Mouse (Mus musculus): ENCODE measurements at regions not wholly inside any gene's neighbourhood (a gene's known extent, or its start where the extent isn't known, plus 50 kb on each side); places are given as distances from the start of the nearest gene placed in this dataset.
"Not testable (repeated sequence)": the region's sequence is repeated elsewhere in the genome, so short reads cannot be mapped to it uniquely, and the experiment has no call there.

DNA sequence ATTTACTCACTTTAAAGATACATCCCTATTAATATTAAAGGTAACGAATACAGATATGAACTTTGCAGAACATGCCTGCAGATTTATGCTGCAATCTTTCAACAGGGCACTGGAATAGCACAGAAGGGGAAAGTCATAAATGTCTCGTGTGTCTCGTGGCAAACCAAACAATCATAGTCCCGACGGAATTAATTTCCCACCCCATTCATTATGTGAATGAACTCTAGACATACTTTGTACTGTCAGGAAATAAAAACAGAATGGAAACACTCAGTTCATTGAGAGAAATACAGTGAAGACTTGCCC, 288.1 kb upstream of the Zic4 start:
- WGBS, result 19% methylated on average over 5 of the region's 5 CpGs

DNA sequence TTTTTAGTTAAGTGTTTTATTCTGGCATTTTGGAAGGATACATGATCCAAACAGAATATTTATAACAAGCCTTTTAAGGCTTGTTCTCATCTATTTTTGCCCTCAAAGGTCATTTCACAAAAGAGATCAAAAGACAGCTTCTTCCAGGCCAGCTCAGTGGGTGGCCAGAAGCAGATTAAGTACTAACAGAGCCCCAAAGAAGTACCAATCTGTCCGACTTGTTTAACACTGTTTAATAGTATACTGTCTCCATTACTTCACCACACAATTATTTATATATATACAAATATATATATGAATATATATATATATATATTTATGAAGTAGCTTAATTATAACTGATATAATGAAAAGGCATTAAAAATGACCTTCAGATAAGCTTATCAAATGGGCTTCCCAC, 284.7 kb upstream of the Zic4 start:
- Histone ChIP-seq H3K36me3 (no peaks in the 10 kb centered on the region), H3K4me3 (no peak overlapping the region), H3K9ac (no peak overlapping the region), H3K9me3 (no peaks in the 10 kb centered on the region), H3K27ac (replicated peaks) (no peak overlapping the region), H3K27me3 (no peaks in the 10 kb centered on the region), H3K4me2 (no peak overlapping the region), H3K4me1 (replicated peaks) (peaks cover 5% of the 10 kb centered on the region)
- no peak for ATAC-seq (ENCODE audit: low read depth)
- 31% methylated on average over 1 of the region's 1 CpGs for WGBS

More for the DNA sequence above, 288.1 kb upstream of the Zic4 start:
- H3K4me3 ChIP-seq, result no peak overlapping the region
- H3K9me3 ChIP-seq, result no peaks in the 10 kb centered on the region
- ATAC-seq (ENCODE audit: low read depth), result peak; percentile 82
- H3K4me2 ChIP-seq, result no peak overlapping the region
- no peak overlapping the region for H3K9ac ChIP-seq
- H3K36me3 ChIP-seq, result no peaks in the 10 kb centered on the region
- peak overlapping the region; percentile 35; the same call in 1 of the 2 replicates for H3K27ac ChIP-seq (replicated peaks)
- peaks cover 5% of the 10 kb centered on the region for H3K4me1 ChIP-seq (replicated peaks)
- H3K27me3 ChIP-seq, result no peaks in the 10 kb centered on the region

DNA sequence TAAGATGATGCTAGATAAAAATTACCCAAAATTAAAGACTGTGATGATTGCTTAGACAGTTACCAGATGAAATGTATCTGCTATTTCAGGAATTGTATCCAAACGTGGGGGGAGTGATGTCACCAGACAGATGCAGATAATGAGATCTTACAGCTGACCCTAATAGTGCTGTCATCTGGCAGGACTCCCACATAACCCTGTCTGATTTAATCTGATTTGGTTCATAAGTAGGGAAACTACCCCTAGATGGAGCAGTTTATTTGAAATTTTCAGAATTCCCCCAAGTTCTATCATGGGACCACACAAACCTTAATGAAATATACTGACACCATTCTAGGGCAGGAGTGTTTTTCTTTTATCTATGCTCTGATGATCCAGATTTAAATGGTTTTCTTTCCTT, 278.4 kb upstream of the Zic4 start:
- Histone ChIP-seq H3K9ac (no peak overlapping the region), H3K4me1 (replicated peaks) (no peaks in the 10 kb centered on the region), H3K27me3 (no peaks in the 10 kb centered on the region), H3K9me3 (no peaks in the 10 kb centered on the region), H3K4me3 (no peak overlapping the region), H3K4me2 (no peak overlapping the region), H3K27ac (replicated peaks) (no peak overlapping the region), H3K36me3 (no peaks in the 10 kb centered on the region)
- no peak for ATAC-seq (ENCODE audit: low read depth)
- 47% methylated on average over 1 of the region's 1 CpGs for WGBS

- H3K27ac ChIP-seq (replicated peaks), result no peak overlapping the region
- 84% methylated on average over 3 of the region's 3 CpGs for WGBS
- H3K36me3 ChIP-seq, result no peaks in the 10 kb centered on the region
- H3K4me1 ChIP-seq (replicated peaks), result no peaks in the 10 kb centered on the region
- no peaks in the 10 kb centered on the region for H3K9me3 ChIP-seq
- no peak overlapping the region for H3K9ac ChIP-seq
- H3K27me3 ChIP-seq, result no peaks in the 10 kb centered on the region
- ATAC-seq (ENCODE audit: low read depth), result no peak
- no peak overlapping the region for H3K4me2 ChIP-seq
- no peak overlapping the region for H3K4me3 ChIP-seq
Measured at GRCm38 (mm10) chr9:91085923-91086322, 276.3 kb upstream of the Zic4 start.

GRCm38 (mm10) chr9:91089348-91089747, 272.9 kb upstream of the Zic4 start:
- Histone ChIP-seq H3K27ac (replicated peaks) (no peak overlapping the region), H3K4me2 (no peak overlapping the region), H3K4me3 (no peak overlapping the region), H3K9me3 (no peaks in the 10 kb centered on the region), H3K4me1 (replicated peaks) (no peaks in the 10 kb centered on the region), H3K36me3 (no peaks in the 10 kb centered on the region), H3K9ac (no peak overlapping the region), H3K27me3 (no peaks in the 10 kb centered on the region)
- ATAC-seq (ENCODE audit: low read depth), result no peak; the same call in 1 of the 2 replicates
- WGBS, result 44% methylated on average over 2 of the region's 2 CpGs

DNA sequence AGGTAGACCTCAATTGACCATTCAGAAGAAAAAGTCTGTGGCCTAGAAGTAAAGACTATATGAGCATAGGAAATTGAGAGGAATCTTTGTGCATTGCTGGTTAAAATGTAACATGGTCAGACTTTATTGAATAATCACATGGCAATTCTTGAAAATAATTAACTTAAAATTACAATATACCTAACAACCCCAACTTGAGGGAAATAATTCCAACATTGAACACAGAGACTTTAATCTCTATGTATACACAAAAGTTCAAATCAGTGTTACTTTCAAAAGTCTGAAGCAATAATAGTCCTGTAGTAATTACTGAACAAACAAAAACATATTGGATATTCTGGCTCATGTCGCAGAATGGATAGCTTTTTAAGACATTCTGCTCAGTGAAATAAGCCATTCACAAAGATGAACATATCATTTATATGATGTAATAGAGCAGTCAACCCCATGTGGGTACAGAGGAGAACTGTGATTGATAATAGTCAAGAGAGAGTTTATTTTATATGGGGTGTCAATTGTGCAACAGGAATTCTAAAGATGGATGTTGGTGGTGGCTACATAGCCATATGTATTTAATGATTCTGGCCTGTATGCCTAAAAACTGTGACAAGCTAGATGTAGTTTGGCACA, 270.7 kb upstream of the Zic4 start:
- Histone ChIP-seq H3K4me1 (replicated peaks) (no peaks in the 10 kb centered on the region), H3K36me3 (no peaks in the 10 kb centered on the region), H3K4me2 (no peak overlapping the region), H3K27me3 (no peaks in the 10 kb centered on the region), H3K27ac (replicated peaks) (no peak overlapping the region), H3K4me3 (no peak overlapping the region), H3K9ac (no peak overlapping the region), H3K9me3 (no peaks in the 10 kb centered on the region)
- no peak for ATAC-seq (ENCODE audit: low read depth)
- WGBS, result 91% methylated on average over 1 of the region's 1 CpGs

DNA sequence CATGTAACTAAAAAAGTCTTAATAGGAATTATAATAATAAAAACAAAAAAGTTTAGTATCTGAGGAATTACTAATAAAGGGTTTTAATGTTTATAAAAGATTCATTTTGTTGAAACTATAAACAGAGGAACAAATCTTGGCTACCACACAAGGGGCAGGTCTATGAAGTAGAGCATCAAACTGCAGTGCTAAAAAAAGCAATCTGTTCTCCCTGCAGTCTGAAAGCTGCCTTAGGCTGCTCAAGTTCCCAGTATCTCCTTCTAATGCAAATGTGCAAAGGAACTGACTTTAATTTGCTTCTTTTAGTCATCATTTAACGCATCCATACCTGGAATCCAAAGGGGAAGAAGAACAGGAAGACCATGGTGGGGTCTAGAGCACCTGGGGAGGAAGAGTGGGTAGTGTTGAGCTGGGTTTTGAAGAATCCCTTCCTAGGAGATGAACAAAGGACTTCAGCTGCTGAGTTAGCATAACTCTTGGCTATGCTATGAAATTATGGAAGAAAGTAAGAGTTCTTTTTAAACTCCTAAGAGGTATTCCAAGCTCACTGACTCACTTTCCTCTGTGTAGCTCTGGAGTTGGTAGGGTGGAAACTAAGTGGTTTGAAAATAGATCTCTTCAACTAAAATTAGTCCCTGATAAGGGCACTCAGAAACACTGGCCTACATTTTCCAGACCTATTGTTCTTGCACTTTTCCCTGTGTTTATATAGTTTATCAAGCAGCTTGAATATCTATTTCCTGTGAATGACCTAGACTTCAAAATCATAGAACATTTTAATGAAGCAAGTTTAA, 260.4 kb upstream of the Zic4 start:
- no peak for ATAC-seq (ENCODE audit: low read depth)
- no peak overlapping the region for H3K4me2 ChIP-seq
- 44% methylated on average over 1 of the region's 1 CpGs for WGBS
- H3K36me3 ChIP-seq, result no peaks in the 10 kb centered on the region
- H3K4me3 ChIP-seq, result no peak overlapping the region
- no peaks in the 10 kb centered on the region for H3K27me3 ChIP-seq
- no peak overlapping the region for H3K9ac ChIP-seq
- no peaks in the 10 kb centered on the region for H3K9me3 ChIP-seq
- H3K4me1 ChIP-seq (replicated peaks), result no peaks in the 10 kb centered on the region
- H3K27ac ChIP-seq (replicated peaks), result no peak overlapping the region

DNA sequence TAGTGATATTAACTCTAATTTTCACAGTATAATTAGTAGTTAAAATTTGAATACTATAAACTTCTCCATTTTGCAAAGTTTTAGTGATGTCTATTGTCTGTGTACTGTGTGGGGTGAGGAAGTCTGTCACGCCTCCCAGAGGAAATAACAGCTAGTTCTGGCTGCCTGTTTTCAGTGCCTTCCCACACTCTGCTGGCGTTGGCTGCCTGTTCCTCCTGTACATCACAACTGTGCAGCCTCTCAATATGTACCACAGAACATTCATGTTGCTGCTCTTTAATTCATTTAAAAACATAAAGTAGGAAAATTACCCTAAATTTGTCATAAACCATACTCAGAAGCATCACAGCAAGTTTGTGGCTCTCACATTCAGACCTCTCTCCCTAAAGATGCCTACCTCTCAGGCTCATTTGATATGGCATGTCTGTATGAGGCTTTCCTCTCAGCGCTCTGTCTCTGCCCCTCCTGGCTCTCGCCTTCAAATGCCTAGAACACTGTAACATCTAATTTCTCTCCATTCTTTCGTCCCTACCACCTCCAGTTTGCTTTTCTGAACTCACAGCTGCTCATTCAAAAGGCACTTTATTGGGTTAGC, 239.7 kb upstream of the Zic4 start:
- Histone ChIP-seq H3K4me1 (replicated peaks) (no peaks in the 10 kb centered on the region; the same call in 1 of the 2 replicates), H3K36me3 (no peaks in the 10 kb centered on the region), H3K27me3 (no peaks in the 10 kb centered on the region), H3K9me3 (no peaks in the 10 kb centered on the region), H3K4me2 (no peak overlapping the region), H3K9ac (no peak overlapping the region), H3K27ac (replicated peaks) (no peak overlapping the region), H3K4me3 (no peak overlapping the region)
- ATAC-seq (ENCODE audit: low read depth), result no peak
- WGBS, result 79% methylated on average over 5 of the region's 5 CpGs

GRCm38 (mm10) chr9:91123208-91123607, 239.0 kb upstream of the Zic4 start:
- no peak for ATAC-seq (ENCODE audit: low read depth)
- Histone ChIP-seq H3K9ac (no peak overlapping the region), H3K9me3 (no peaks in the 10 kb centered on the region), H3K4me3 (no peak overlapping the region), H3K36me3 (no peaks in the 10 kb centered on the region), H3K27ac (replicated peaks) (no peak overlapping the region), H3K4me2 (no peak overlapping the region), H3K4me1 (replicated peaks) (no peaks in the 10 kb centered on the region; the same call in 1 of the 2 replicates), H3K27me3 (no peaks in the 10 kb centered on the region)
- WGBS, result 88% methylated on average over 7 of the region's 7 CpGs

- ATAC-seq (ENCODE audit: low read depth), result no peak
- WGBS, result 61% methylated on average over 8 of the region's 8 CpGs
- Histone ChIP-seq H3K27ac (replicated peaks) (no peak overlapping the region), H3K4me3 (no peak overlapping the region), H3K9me3 (no peaks in the 10 kb centered on the region), H3K36me3 (no peaks in the 10 kb centered on the region), H3K4me1 (replicated peaks) (no peaks in the 10 kb centered on the region; the same call in 1 of the 2 replicates), H3K9ac (no peak overlapping the region), H3K4me2 (no peak overlapping the region), H3K27me3 (no peaks in the 10 kb centered on the region)
Measured at GRCm38 (mm10) chr9:91126630-91127245, 235.5 kb upstream of the Zic4 start.

DNA sequence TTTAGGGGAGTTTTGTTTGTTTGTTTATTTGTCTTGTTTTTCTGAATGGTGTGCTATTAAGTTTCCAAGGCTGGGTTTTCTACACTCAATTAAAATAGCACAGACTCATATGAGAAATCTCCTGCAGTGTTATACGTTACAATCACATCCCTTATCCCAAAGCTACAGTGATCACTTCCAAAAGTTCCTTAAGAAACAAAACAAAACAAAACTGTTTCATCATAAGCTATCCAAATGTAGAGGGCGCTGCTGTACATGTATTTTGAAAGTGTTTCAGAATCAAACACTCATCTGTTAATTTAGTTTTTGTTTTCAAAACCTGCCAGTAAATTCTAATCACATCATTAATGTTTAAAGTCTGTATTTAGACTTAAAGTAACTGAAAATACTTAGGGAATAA, 233.7 kb upstream of the Zic4 start:
- H3K9ac ChIP-seq; H3K27me3 ChIP-seq; H3K4me3 ChIP-seq; H3K4me1 ChIP-seq (replicated peaks); H3K27ac ChIP-seq (replicated peaks); H3K36me3 ChIP-seq; ATAC-seq (ENCODE audit: low read depth); H3K9me3 ChIP-seq; H3K4me2 ChIP-seq: not testable (repeated sequence)
- 54% methylated on average over 2 of the region's 2 CpGs for WGBS

DNA sequence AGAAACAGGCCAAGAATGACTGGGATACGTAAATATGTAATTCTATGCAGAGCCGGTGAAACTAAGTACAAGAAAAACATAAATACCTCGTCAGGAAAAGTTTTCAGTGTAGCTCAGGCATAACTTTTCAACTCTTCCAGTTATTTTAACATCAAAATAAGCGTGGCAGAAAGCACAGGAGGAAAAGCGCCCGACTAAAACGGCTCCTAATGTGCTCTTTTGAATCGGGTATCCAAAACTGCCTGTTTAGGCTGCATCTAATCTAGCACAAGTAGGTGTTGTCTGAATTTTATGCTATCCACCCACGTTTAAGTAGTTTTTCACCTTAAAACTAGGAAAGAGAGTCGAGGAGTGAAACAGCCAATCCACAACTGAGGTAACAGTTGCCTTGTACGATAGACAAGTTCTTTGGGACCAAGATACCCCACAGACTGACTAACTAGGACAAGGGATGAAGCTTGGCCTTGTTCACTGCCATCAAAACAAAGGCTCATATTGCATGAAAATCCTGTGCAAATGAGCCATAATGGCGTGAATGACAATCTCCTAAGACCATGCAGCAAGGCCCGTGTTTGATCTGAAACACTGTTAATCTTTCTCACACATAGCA, 232.0 kb upstream of the Zic4 start:
- Histone ChIP-seq H3K4me3 (no peak overlapping the region), H3K4me2 (no peak overlapping the region), H3K27ac (replicated peaks) (no peak overlapping the region), H3K9ac (no peak overlapping the region), H3K36me3 (no peaks in the 10 kb centered on the region), H3K9me3 (no peaks in the 10 kb centered on the region), H3K4me1 (replicated peaks) (no peaks in the 10 kb centered on the region; the same call in 1 of the 2 replicates), H3K27me3 (no peaks in the 10 kb centered on the region)
- no peak for ATAC-seq (ENCODE audit: low read depth)
- WGBS, result 79% methylated on average over 13 of the region's 13 CpGs

Measured in neural tube, embryonic 13.5 days (tissue).